Mouse (Mus musculus) common myeloid progenitor, adult 5-6 weeks (primary cell): ENCODE data around the gene Gga3. TPM values are rescaled to one million over a fixed set of nuclear protein-coding genes. Genes with fewer than 3 reads are reported as not detected.

Experiments used
- ATAC-seq: replicated peaks from 2 replicates; pipeline ENCODE4 v1.8.0; 2016; ENCODE audit warnings: low read depth, mild to moderate bottlenecking, moderate TSS enrichment, inconsistent platforms; ENCODE audit not compliant: poor library complexity, severe bottlenecking
- total RNA-seq: library from RNA; stranded (forward); fragments of 200-1000, 187-1606 nt; gene quantifications from 2 replicates; pipeline ENCODE4 v1.2.3, GENCODE M21; 2017

Gene Gga3
- total RNA-seq, 1 experiment from 2014 or later, result 38.2 TPM

GRCm38 (mm10) chr11:115632247-115632646 is 28.4 kb upstream of the Gga3 start:
- no peak for ATAC-seq

- no peak for ATAC-seq
These were observed 27.6 kb upstream of the Gga3 start for GRCm38 (mm10) chr11:115631505-115631890.

- ATAC-seq, result peak; percentile 46
These were observed 27.0 kb upstream of the Gga3 start for GRCm38 (mm10) chr11:115630532-115631504.

GRCm38 (mm10) chr11:115629734-115630531 is 26.1 kb upstream of the Gga3 start:
- ATAC-seq, result no peak

GRCm38 (mm10) chr11:115628465-115629101 is 24.7 kb upstream of the Gga3 start:
- no peak for ATAC-seq

- peak; percentile 96 for ATAC-seq
These were observed 24.0 kb upstream of the Gga3 start, which contains the start of gene Slc25a19 for GRCm38 (mm10) chr11:115627705-115628464. TSS of gene Slc25a19 (minus strand) at chr11:115628295.

- no peak for ATAC-seq
These were observed 23.2 kb upstream of the Gga3 start for GRCm38 (mm10) chr11:115626824-115627616.

GRCm38 (mm10) chr11:115625877-115626276 is 22.0 kb upstream of the Gga3 start:
- no peak for ATAC-seq

- ATAC-seq, result 0 out of 2 replicates have a peak, but pooled peaks have one; percentile 17
These were observed 19.7 kb upstream of the Gga3 start for GRCm38 (mm10) chr11:115623487-115624070.

GRCm38 (mm10) chr11:115619949-115620348 is 16.1 kb upstream of the Gga3 start:
- ATAC-seq, result no peak

- ATAC-seq, result no peak
These were observed 15.1 kb upstream of the Gga3 start for GRCm38 (mm10) chr11:115618732-115619516.

- no peak for ATAC-seq
These were observed 14.2 kb upstream of the Gga3 start for GRCm38 (mm10) chr11:115618001-115618400.

- ATAC-seq, result no peak
These were observed 13.0 kb upstream of the Gga3 start for GRCm38 (mm10) chr11:115616893-115617292.

- no peak for ATAC-seq
These were observed 12.5 kb upstream of the Gga3 start for GRCm38 (mm10) chr11:115616371-115616770.

GRCm38 (mm10) chr11:115615875-115616274 is 12.0 kb upstream of the Gga3 start:
- no peak for ATAC-seq

- no peak for ATAC-seq
These were observed 11.4 kb upstream of the Gga3 start for GRCm38 (mm10) chr11:115615108-115615825.
